Mouse (Mus musculus) limb, embryonic 14.5 days (tissue): Measurements from ENCODE around the gene Specc1l. TPM values are rescaled to one million over a fixed set of nuclear protein-coding genes. Genes with fewer than 3 reads are reported as not detected.
"Not testable (repeated sequence)": the region's sequence is repeated elsewhere in the genome, so short reads cannot be mapped to it uniquely, and the experiment has no call there.

Experiments used
- ATAC-seq: fragments of 200-750 bp; cut with Nextera tagmentation; 2 replicates; pipeline ENCODE4 v1.8.0; 2017; ENCODE audit warnings: low read depth, moderate number of reproducible peaks, moderate TSS enrichment; ENCODE audit not compliant: low FRiP score
- DNase-seq: peaks from one replicate; pipeline ENCODE4 v3.0.0-alpha.2; 2015; ENCODE audit warnings: low spot score
- H3K27ac ChIP-seq: fragments of 300-500 bp; sonication (generic); replicated peaks from 2 replicates; pipeline ENCODE4 v1.5.1; 2014; ENCODE audit warnings: low read depth, mild to moderate bottlenecking, low read length, moderate library complexity, mixed read lengths
- H3K27me3 ChIP-seq: fragments of 300-500 bp; sonication (generic); 2 replicates; pipeline ENCODE4 v1.6.1; 2014; ENCODE audit warnings: low read length, mixed read lengths; ENCODE audit not compliant: control insufficient read depth, insufficient read depth
- H3K36me3 ChIP-seq: fragments of 300-500 bp; sonication (generic); 2 replicates; pipeline ENCODE4 v1.6.1; 2014; ENCODE audit warnings: mild to moderate bottlenecking, low read length, moderate library complexity, mixed read lengths; ENCODE audit not compliant: control insufficient read depth, insufficient read depth
- H3K4me1 ChIP-seq: fragments of 300-500 bp; sonication (generic); 2 replicates; pipeline ENCODE4 v1.6.1; 2014; ENCODE audit warnings: antibody characterized with exemption, low read length, mixed read lengths; ENCODE audit not compliant: control insufficient read depth, insufficient read depth
- H3K4me2 ChIP-seq: fragments of 300-500 bp; sonication (generic); replicated peaks from 2 replicates; pipeline ENCODE4 v1.6.1; 2014; ENCODE audit warnings: low read depth, mild to moderate bottlenecking, low read length, moderate library complexity; ENCODE audit not compliant: severe bottlenecking
- H3K4me3 ChIP-seq: fragments of 300-500 bp; sonication (generic); replicated peaks from 2 replicates; pipeline ENCODE4 v1.5.1; 2014; ENCODE audit warnings: low read length
- H3K9ac ChIP-seq: fragments of 300-500 bp; sonication (generic); 2 replicates; pipeline ENCODE4 v1.6.1; 2014; ENCODE audit warnings: mild to moderate bottlenecking, low read depth, low read length, moderate library complexity; ENCODE audit not compliant: severe bottlenecking
- H3K9me3 ChIP-seq: fragments of 300-500 bp; sonication (generic); 2 replicates; pipeline ENCODE4 v1.6.1; 2016; ENCODE audit warnings: low read length; ENCODE audit not compliant: control insufficient read depth
- POLR2A ChIP-seq: fragments of 200-500 bp; IDR thresholded peaks from 2 replicates; pipeline ENCODE4 v1.8.0; 2012; ENCODE audit warnings: inconsistent platforms, mild to moderate bottlenecking, moderate library complexity, borderline replicate concordance; ENCODE audit not compliant: insufficient read depth, insufficient read length; ENCODE audit errors: extremely low read depth
- WGBS: fragments of 180-500 bp; shearing (Covaris S2); extraction: QIAGEN DNeasy Blood & Tissue Kit; methylation state at CpG from one replicate; pipeline ENCODE4 v1.1.7; 2014; 5-methylcytosine and 5-hydroxymethylcytosine counted together
- polyA plus RNA-seq, 2 experiments: library from polyadenylated mRNA; depleted of rRNA in 1 of 2; stranded (reverse) in 1 of 2; unstranded in 1 of 2; fragments of >200 nt; fragmentation: Nextera tagmentation in 1 of 2; extraction: Ambion mirVana in 1 of 2; gene quantifications; 2 replicates each; pipeline versions ENCODE4 v1.2.1 to v1.2.3; 2012 to 2014

Specc1l gene
- polyA plus RNA-seq, 2 experiments = 21.4 to 29.1 TPM

- H3K27ac ChIP-seq = no peak overlapping the region
- no peaks in the 10 kb centered on the region for H3K4me1 ChIP-seq
- TF ChIP-seq POLR2A = no peak
- H3K9me3 ChIP-seq = no peaks in the 10 kb centered on the region
- H3K27me3 ChIP-seq = no peaks in the 10 kb centered on the region
- no peak for ATAC-seq
- WGBS = 79% methylated on average over 1 of the region's 1 CpGs
- no peak overlapping the region for H3K4me3 ChIP-seq
- no peak for DNase-seq
- H3K4me2 ChIP-seq = no peak overlapping the region
- H3K9ac ChIP-seq = no peak overlapping the region
- peaks cover 32% of the 10 kb centered on the region for H3K36me3 ChIP-seq
These were observed 79.5 kb downstream of the Specc1l start for GRCm38 (mm10) chr10:75291338-75291737.

- H3K4me1 ChIP-seq, ATAC-seq, H3K27ac ChIP-seq, H3K27me3 ChIP-seq, DNase-seq, H3K4me3 ChIP-seq, H3K9ac ChIP-seq, H3K9me3 ChIP-seq, H3K4me2 ChIP-seq: not testable (repeated sequence)
- peaks cover 36% of the 10 kb centered on the region for H3K36me3 ChIP-seq
- WGBS = 90% methylated on average over 8 of the region's 8 CpGs
These were observed 80.3 kb downstream of the Specc1l start for GRCm38 (mm10) chr10:75292206-75292605.

GRCm38 (mm10) chr10:75293288-75293687 is 81.4 kb downstream of the Specc1l start:
- H3K4me3 ChIP-seq = no peak overlapping the region
- WGBS = 90% methylated on average over 3 of the region's 3 CpGs
- H3K36me3 ChIP-seq = peaks cover 32% of the 10 kb centered on the region
- ATAC-seq (no peak), DNase-seq (no peak)
- no peaks in the 10 kb centered on the region for H3K4me1 ChIP-seq
- H3K4me2 ChIP-seq = no peak overlapping the region
- no peak overlapping the region for H3K27ac ChIP-seq
- no peak for TF ChIP-seq POLR2A
- no peaks in the 10 kb centered on the region for H3K27me3 ChIP-seq
- H3K9ac ChIP-seq = no peak overlapping the region
- no peaks in the 10 kb centered on the region for H3K9me3 ChIP-seq

GRCm38 (mm10) chr10:75294362-75294761 is 82.5 kb downstream of the Specc1l start:
- WGBS = 73% methylated on average over 4 of the region's 4 CpGs
- no peak overlapping the region for H3K27ac ChIP-seq
- peaks cover 33% of the 10 kb centered on the region for H3K36me3 ChIP-seq
- no peak overlapping the region for H3K9ac ChIP-seq
- no peaks in the 10 kb centered on the region for H3K9me3 ChIP-seq
- DNase-seq = no peak
- no peaks in the 10 kb centered on the region for H3K27me3 ChIP-seq
- ATAC-seq = no peak
- no peak overlapping the region for H3K4me3 ChIP-seq
- H3K4me1 ChIP-seq = no peaks in the 10 kb centered on the region
- H3K4me2 ChIP-seq = no peak overlapping the region
- no peak for TF ChIP-seq POLR2A

- DNase-seq = no peak
- TF ChIP-seq POLR2A = no peak
- peak; percentile 57; the same call in 1 of the 2 replicates for ATAC-seq
- Histone ChIP-seq H3K9me3 (no peaks in the 10 kb centered on the region), H3K4me1 (no peaks in the 10 kb centered on the region), H3K27me3 (no peaks in the 10 kb centered on the region), H3K4me2 (no peak overlapping the region), H3K4me3 (no peak overlapping the region), H3K9ac (no peak overlapping the region), H3K36me3 (peaks cover 33% of the 10 kb centered on the region), H3K27ac (no peak overlapping the region)
- WGBS = 70% methylated on average over 4 of the region's 4 CpGs
These were observed 83.1 kb downstream of the Specc1l start for GRCm38 (mm10) chr10:75294926-75295325.

GRCm38 (mm10) chr10:75298608-75299007 is 86.7 kb downstream of the Specc1l start:
- H3K27me3 ChIP-seq = no peaks in the 10 kb centered on the region
- no peak overlapping the region for H3K27ac ChIP-seq
- H3K4me2 ChIP-seq = no peak overlapping the region
- DNase-seq (no peak), ATAC-seq (no peak)
- peaks cover 55% of the 10 kb centered on the region for H3K36me3 ChIP-seq
- H3K9ac ChIP-seq = no peak overlapping the region
- no peaks in the 10 kb centered on the region for H3K4me1 ChIP-seq
- 93% methylated on average over 5 of the region's 5 CpGs for WGBS
- no peak overlapping the region for H3K4me3 ChIP-seq
- H3K9me3 ChIP-seq = no peaks in the 10 kb centered on the region
- no peak for TF ChIP-seq POLR2A
